Mouse (Mus musculus): ENCODE measurements at regions not wholly inside any gene's neighbourhood (a gene's known extent, or its start where the extent isn't known, plus 50 kb on each side); places are given as distances from the start of the nearest gene placed in this dataset.

GRCm38 (mm10) chr5:119464553-119464952 lies 205.9 kb upstream of the Tbx3 start:
- DNase-seq (ENCODE audit: extremely low read depth, insufficient read length, low spot score) = no peak

- DNase-seq (ENCODE audit: extremely low read depth, insufficient read length, low spot score) = peak; percentile 67
Measured at GRCm38 (mm10) chr5:119467346-119468085, 203.0 kb upstream of the Tbx3 start.

GRCm38 (mm10) chr5:119477926-119478325 lies 192.5 kb upstream of the Tbx3 start:
- no peak for DNase-seq (ENCODE audit: extremely low read depth, insufficient read length, low spot score)

- DNase-seq (ENCODE audit: extremely low read depth, insufficient read length, low spot score) = no peak
Measured at GRCm38 (mm10) chr5:119478331-119478730, 192.1 kb upstream of the Tbx3 start.

GRCm38 (mm10) chr5:119480191-119481190 lies 190.0 kb upstream of the Tbx3 start:
- no peak for DNase-seq (ENCODE audit: extremely low read depth, insufficient read length, low spot score)

GRCm38 (mm10) chr5:119483706-119484105 lies 186.8 kb upstream of the Tbx3 start:
- no peak for DNase-seq (ENCODE audit: extremely low read depth, insufficient read length, low spot score)

GRCm38 (mm10) chr5:119486196-119486595 lies 184.3 kb upstream of the Tbx3 start:
- DNase-seq (ENCODE audit: extremely low read depth, insufficient read length, low spot score) = no peak

- DNase-seq (ENCODE audit: extremely low read depth, insufficient read length, low spot score) = no peak
Measured at GRCm38 (mm10) chr5:119487184-119487583, 183.3 kb upstream of the Tbx3 start.

- DNase-seq (ENCODE audit: extremely low read depth, insufficient read length, low spot score) = no peak
Measured at GRCm38 (mm10) chr5:119497501-119497900, 173.0 kb upstream of the Tbx3 start.

GRCm38 (mm10) chr5:119498431-119498830 lies 172.0 kb upstream of the Tbx3 start:
- DNase-seq (ENCODE audit: extremely low read depth, insufficient read length, low spot score) = no peak

- no peak for DNase-seq (ENCODE audit: extremely low read depth, insufficient read length, low spot score)
Measured at GRCm38 (mm10) chr5:119507709-119508108, 162.8 kb upstream of the Tbx3 start.

GRCm38 (mm10) chr5:119518506-119519252 lies 151.8 kb upstream of the Tbx3 start:
- DNase-seq (ENCODE audit: extremely low read depth, insufficient read length, low spot score) = no peak

- no peak for DNase-seq (ENCODE audit: extremely low read depth, insufficient read length, low spot score)
Measured at GRCm38 (mm10) chr5:119524171-119524570, 146.3 kb upstream of the Tbx3 start.

- DNase-seq (ENCODE audit: extremely low read depth, insufficient read length, low spot score) = no peak
Measured at GRCm38 (mm10) chr5:119525960-119526359, 144.5 kb upstream of the Tbx3 start.

- no peak for DNase-seq (ENCODE audit: extremely low read depth, insufficient read length, low spot score)
Measured at GRCm38 (mm10) chr5:119530009-119530408, 140.5 kb upstream of the Tbx3 start.

- no peak for DNase-seq (ENCODE audit: extremely low read depth, insufficient read length, low spot score)
Measured at GRCm38 (mm10) chr5:119534946-119535345, 135.5 kb upstream of the Tbx3 start.

GRCm38 (mm10) chr5:119542836-119543235 lies 127.6 kb upstream of the Tbx3 start:
- DNase-seq (ENCODE audit: extremely low read depth, insufficient read length, low spot score) = no peak

- peak; percentile 10 for DNase-seq (ENCODE audit: extremely low read depth, insufficient read length, low spot score)
Measured at GRCm38 (mm10) chr5:119543716-119544115, 126.8 kb upstream of the Tbx3 start.

GRCm38 (mm10) chr5:119544681-119545080 lies 125.8 kb upstream of the Tbx3 start:
- DNase-seq (ENCODE audit: extremely low read depth, insufficient read length, low spot score) = no peak

GRCm38 (mm10) chr5:119547070-119547469 lies 123.4 kb upstream of the Tbx3 start:
- no peak for DNase-seq (ENCODE audit: extremely low read depth, insufficient read length, low spot score)

- no peak for DNase-seq (ENCODE audit: extremely low read depth, insufficient read length, low spot score)
Measured at GRCm38 (mm10) chr5:119550916-119551315, 119.6 kb upstream of the Tbx3 start.
